Mouse (Mus musculus) liver, adult 2 months (tissue): ENCODE measurements at regions not wholly inside any gene's neighbourhood (a gene's known extent, or its start where the extent isn't known, plus 50 kb on each side); places are given as distances from the start of the nearest gene placed in this dataset.

Experiments used
- CTCF ChIP-seq: fragments of 200-500 bp; IDR thresholded peaks from 2 replicates; pipeline ENCODE4 v1.5.1; 2011; ENCODE audit warnings: low read depth, low read length, control low read depth
- POLR2A ChIP-seq: fragments of 200-500 bp; IDR thresholded peaks from 2 replicates; pipeline ENCODE4 v1.6.1; 2011; ENCODE audit warnings: low read length, control low read depth; ENCODE audit not compliant: insufficient read depth; ENCODE audit errors: extremely low read depth

DNA sequence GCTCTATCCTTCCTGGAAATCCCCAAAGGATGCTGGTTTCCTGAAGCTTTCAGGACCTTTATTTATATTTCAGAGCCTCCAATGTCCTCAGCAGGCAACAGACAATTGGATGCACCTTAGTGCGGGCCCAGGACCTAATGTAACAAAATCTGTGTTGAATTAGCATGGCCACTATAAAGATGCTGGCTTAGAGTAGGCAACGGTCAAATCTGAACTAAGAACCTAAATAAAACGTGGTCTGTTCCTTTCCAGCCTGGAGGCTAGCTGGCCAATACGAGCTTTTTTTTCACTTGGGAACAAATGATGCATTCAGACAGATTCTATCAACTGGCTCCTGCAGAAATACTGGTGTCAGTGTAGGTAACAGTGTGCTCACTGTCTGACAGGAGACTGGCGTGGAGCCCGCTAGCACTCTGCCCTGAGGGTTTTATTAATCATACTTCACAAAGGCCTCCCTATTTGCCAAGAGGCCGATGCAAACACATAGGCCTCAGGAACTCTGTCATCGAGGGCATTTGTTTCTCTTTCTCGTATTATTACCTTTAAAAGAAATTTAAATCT is 68.5 kb upstream of the Prpf4b start:
- TF ChIP-seq CTCF (no peak), POLR2A (no peak)
